Mouse (Mus musculus) R1 (cell line): Measurements from ENCODE around the gene Stap2.

Experiments
- DNase-seq: peaks from one replicate; pipeline ENCODE4 v3.0.0-alpha.2; 2018; ENCODE audit warnings: low read depth, low spot score

Gene Stap2

DNA sequence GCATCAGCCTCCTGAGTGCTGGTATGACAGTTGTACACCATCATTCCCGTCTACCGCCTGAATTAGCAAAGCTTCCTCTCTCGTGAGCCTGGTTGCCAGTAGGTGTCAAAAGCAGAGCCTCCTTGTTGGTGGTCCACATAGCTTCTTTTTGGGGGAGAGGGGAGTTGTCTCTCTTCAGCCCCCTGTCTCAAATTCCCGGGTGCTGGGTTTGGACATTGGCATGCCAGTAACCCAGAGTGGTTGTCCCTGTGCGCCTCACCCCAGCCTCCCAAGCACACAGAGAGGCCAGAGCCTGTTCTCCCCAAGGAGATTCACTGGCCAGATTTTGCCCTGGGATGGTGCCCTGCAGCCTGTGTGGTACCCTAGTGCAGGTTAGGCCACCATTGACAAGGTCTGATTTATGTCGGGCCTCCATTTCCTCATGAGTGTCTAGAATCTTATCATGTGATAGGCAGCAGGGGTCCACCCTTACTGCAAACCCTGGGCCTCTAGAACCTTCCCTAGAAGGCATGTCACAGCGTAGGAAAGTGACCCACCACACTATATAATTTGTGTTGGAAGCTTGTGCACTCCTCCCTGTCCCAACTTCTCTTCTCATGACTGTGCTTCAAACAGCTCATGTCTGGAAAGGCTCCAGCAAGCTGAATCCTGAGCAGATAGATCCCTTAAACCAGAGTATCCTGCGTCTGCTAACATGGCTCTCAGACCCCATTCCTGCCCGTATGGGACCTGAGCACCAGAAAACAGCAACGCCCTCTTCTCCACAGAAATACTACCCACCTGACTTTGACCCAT lies 45.2 kb downstream of the Stap2 start:
- DNase-seq: no peak

DNA sequence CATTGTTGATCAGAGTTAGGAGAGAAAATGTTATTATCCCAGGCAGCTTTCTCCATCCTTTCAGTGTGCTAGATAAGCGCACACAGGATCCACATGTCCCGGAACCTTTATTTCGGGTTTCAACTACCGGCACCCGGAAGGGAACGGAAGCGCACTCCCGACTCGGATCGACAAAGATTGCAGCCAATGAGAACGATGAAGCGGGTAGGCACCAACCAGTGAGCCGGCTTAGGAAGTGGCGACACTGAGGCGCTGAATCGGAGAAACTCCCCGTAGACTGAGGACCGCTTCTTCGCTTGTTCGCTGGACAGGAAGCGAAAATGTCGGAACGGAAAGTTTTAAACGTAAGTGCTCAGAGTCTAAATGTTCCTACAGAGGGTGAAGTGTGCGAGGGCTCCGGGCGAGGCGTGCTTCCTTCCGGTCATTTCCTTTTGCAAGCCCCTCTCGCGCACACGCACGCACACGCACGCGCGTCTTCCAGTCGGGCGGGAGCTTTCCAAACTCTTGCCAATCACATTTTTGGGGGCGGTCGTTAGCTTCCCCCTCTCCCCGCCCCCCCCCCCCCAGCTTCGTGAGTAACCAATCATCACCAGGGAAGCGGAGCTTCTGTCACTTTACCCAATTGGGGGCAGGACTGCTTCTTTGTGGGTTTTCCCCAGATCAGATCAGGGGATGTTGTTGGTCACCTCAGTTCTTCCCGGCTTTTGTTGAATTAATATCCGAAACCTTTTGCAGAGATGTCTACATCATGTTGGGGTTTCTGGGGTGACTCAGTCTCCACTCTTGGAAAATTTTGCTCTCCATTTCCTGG lies 46.3 kb downstream of the Stap2 start, which contains the start of gene Yju2:
Gene Yju2 (plus strand): TSS at position 182 of the 811 bp plus-strand sequence.
- peak; percentile 98 for DNase-seq

DNA sequence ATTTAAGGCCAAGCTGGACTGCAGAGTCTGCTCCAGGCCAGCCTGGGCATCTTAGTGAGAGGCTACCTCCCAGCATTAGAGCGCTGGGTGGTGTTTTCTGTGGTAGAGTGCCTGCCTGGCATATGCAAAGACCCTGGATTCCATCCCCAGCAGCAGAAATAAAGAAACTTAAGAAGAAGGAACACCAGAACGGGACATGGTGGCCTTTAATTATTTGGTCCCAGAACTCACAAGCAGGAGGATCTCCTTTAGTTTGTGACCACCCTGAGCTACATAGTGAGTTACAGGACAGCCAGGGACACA lies 46.8 kb downstream of the Stap2 start:
- peak; percentile 39 for DNase-seq

DNA sequence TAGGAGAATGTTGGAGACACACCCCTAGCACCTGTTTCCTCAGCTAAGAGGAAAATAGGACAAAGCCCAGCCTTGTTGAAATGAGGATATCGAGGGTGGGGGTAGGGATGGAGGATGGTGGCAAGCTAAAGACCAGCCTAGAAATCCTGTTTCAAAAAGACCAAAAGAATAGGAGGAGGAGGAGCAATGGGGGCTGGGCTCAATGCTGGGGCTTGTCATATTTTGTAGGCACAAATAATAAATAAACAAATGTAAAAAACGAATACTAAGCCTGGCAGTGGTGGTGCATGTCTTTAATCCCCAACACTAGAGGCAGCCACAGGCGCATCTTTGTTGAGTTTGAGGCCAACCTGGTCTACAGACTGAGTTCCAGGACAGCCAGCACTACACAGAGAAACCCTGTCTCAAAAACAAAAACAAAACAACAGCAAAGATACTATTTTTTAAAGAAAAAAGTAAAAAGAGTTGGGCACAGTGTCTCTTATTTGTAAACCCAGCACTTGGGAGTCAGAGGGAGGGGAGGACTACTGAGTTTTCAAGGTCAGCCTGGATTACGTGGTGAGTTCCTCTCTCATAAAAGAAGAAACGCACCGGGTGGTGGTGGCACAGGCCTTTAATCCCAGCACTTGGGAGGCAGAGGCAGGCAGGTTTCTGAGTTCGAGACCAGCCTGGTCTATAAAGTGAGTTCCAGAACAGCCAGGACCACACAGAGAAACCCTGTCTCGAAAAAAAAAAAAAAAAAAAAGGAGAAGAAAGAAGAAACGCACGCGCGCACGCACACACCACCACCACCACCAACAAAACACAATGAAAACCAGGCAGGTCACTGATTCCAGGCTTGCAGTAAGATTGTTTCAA lies 47.4 kb downstream of the Stap2 start:
- no peak for DNase-seq

DNA sequence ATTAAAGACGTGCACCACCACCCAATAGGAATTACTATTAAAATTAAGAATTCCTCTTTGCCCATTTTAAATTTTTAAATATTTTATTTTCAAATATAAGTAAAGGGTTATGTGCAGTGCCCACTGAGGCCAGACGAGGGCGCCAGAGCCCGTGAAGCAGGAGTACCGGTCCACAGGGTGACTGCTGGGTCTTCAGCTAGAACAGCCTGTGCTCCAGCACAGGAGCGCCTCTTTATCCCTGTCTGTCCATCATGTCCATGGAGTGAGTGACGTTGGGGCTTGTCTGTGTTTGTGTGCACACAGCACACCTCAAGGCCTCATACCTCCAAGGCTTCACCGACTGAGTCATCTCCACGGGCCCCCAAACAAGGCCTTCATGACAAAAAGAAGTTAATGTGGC lies 48.2 kb downstream of the Stap2 start:
- DNase-seq: peak; percentile 73

DNA sequence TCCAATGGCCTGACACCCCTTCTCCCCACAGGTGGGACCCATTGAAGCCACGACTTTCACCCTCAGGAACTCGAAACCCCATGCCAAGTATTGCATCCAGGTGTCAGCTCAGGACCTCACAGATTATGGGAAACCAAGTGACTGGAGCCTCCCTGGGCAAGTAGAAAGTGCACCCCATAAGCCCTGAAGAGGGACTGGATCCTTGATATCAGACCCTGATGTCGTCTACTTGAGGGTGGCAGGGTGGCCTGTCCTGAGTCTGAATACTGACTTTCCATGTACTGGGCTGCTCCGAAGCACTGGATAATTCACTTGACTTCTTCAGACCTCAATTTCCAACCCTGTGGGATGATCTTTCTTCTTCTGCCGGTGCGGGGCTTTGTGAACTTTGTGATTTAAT lies 48.8 kb downstream of the Stap2 start:
- no peak for DNase-seq

DNA sequence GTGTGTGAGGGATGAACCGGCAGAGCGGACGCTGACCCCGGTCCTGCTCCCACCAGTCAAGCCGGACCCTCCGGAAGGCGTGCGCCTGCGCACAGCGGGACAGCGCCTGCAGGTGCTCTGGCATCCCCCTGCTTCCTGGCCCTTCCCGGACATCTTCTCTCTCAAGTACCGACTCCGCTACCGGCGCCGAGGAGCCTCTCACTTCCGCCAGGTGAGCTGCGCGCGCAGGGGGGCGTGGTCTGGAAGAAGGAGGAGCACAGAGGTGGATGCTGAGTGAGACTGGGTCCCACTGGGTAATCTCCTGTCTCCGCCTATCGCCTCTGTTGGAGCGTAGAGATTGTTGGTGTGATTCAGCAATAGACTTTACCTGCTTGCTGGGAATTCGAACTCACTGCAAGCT lies 49.3 kb downstream of the Stap2 start:
- peak; percentile 96 for DNase-seq

DNA sequence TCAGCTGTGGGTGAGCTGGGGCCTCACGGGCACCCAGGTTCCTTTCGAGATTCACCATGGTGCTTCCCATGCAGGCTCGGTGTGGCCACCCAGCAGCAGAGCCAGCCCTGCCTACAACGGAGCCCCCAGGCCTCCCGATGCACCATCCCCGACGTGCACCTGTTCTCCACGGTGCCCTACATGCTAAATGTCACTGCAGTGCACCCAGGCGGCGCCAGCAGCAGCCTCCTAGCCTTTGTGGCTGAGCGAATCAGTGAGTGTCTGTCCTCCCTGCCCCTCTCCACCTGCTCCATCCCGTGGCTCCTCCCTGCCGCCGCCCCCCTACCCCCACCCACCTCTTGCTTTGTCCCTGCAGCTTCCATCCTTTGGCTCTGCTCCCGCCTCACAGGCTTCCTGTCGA lies 51.2 kb downstream of the Stap2 start:
- DNase-seq: peak; percentile 62

DNA sequence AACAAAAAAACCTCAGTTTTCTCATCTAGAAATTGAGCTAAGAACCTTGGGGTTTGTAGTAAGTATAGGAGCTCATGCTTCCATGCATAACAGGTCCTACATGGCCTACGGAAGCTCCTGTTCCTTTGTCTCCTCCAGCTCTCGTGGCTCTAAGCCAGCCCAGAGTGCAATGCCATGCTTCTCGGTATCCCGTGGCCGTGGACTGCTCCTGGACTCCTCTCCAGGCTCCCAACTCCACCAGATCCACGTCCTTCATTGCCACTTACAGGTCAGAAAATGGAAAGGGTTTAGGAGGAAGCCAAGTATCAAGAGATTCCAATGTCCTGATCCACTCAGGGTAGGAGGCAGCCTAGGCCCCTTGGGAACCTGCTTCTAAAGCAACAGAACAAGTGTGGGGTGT lies 51.6 kb downstream of the Stap2 start:
- no peak for DNase-seq

DNA sequence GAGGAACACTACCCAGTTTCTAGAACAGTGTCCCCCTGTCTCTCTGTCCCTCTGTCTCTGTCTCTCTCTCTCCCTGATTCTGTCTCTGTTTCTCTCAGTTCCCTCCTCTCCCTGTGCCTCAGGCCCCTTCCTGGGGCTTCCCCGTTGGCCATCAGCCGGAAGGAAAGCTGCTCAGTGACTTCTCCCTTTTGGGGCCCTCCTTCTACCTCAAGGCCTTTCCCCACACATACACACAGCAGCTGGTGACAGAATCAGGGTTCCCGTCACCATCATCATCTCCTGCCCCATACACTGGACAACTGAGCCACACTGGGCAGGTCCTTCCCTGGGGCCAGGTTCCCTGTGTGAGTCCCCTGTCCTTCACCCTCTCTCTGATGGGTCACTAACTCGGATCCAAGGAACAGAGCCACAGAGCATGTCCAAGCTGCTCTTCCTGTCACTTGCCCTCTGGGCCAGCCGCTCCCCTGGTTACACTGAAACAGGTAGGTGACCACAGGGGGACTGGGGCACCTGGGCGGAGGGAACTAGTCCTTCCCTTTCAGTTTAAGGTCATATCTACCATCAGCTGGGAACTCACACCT lies 52.8 kb downstream of the Stap2 start, which contains the start of gene Ebi3:
Gene Ebi3 (plus strand): TSS at position 194 of the 581 bp plus-strand sequence.
- no peak for DNase-seq

DNA sequence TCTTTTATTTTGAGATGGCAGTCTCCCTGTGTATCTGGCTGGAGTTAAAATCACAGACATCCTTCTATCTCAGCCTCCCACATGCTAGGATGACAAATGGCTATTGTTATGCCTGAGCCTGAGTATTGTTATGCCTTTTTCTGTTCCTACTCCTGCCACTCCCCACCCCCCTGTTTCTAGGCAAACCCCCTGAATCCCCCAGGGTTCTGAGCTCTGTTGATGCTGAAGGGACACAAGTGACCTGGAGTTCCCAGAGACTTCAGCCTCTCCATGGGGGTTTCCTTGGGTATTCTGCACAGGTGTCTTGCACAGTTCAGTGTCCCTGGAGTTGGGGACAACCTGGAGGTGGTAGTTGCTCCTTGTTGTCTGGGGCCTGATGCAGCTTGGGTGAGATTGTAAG lies 53.3 kb downstream of the Stap2 start:
- DNase-seq: peak; percentile 91

DNA sequence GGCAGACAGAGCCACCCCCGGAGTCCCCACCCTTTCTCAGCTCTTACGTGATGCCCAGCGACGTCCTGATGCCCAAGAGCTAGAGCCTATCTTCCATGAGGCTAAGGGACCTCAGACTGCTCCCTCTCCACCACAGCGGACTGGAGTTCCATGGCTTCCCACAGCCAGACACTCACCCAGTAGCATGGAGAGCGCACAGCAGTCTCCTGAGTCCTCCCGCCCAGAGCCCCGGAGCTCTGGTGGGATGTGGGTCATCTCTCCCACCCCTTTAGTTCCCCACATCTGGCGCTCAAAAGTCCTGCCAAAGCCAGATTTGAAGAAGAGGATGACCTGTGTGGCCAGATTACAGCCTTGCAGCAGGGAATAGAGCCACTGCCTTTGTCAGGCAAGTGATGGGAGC lies 54.8 kb downstream of the Stap2 start:
- no peak for DNase-seq

DNA sequence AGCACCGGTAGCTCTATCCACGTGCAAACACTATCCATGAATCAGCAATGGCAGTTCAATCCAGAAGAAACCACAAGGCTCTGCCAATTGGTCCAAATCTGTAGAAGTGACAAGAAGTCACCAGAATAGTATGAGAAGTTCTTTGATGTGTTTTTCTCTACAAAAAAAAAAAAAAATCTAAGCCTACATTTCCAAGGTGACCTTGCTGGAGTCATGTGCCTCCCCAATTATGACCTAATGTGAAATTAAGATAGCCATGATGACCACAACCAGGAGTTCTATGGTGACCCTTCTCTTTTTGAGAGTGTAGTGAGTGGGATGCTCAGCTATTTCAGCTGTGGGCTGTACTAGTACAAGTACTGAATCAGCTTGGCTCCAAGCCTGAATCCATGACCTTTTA lies 56.0 kb downstream of the Stap2 start, which contains the start of gene Zfp119b:
Gene Zfp119b (minus strand): TSS at position 101 of the 400 bp plus-strand sequence.
- no peak for DNase-seq

DNA sequence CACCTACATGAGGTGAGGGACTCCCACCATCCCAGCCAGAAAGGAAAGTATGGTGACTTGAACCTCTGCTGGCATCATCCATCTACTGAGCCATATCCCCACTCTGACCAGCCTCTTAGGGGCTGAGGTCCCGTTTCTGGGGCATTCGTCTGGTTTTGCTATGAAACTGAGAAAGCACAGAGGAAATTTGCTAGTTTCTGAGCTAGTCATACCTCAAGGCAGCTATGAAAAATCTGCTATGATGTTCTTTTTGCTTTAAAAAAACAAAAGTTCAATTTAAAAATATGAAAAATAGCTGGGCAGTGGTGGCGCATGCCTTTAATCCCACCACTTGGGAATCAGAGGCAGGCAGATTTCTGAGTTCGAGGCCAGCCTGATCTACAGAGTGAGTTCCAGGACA lies 56.7 kb downstream of the Stap2 start:
- DNase-seq: no peak
